Mouse (Mus musculus): ENCODE results near the gene Lap3.
A peak's percentile ranks its signal among the peaks of the same experiment; 100 is the strongest.

Gene Lap3

DNA sequence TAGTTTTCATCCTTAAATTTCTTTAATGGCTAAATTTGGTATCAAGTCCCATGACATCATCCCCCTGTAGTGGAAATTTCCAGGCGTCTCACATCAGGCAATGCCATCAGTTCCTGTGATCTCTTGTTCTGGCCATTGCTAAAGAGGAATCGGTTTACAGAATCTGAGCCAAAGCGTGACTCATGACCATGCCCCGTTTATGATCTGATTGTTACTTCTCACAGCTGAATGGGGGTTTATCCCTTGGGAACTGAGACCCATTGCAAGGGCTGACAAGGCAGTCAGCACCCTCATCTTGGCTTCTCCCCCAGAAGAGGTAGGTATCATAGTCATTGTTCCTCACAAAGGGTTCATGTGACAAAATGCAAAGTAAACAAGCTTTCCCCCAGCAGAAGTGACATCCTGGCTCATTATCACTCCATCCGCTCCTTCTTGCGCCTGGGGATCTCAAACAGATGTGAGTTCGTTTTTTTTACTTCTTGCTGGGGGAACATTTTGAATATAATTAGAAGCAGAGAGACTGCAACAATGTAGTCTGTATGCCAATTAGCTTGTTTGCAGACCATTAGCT, 20.2 kb upstream of the Lap3 start:
- Histone ChIP-seq H3K4me3 (replicated peaks; ENCODE audit: low read length) (no peak overlapping the region), H3K4me1 (replicated peaks; ENCODE audit: low read depth, low read length) (no peaks in the 10 kb centered on the region), H3K27me3 (ENCODE audit: insufficient read depth, low read length) (peaks cover 12% of the 10 kb centered on the region), H3K36me3 (ENCODE audit: insufficient read depth, low read length) (no peaks in the 10 kb centered on the region), H3K9me3 (ENCODE audit: low read length) (no peaks in the 10 kb centered on the region)
- TF ChIP-seq POU5F1 (IDR thresholded peaks at IDR 0.05; ENCODE audit: borderline replicate concordance, low read length) (no peak), CTCF (conservative IDR thresholded peaks at IDR 0.05; ENCODE audit: low read length) (no peak), NANOG (IDR thresholded peaks at IDR 0.05; ENCODE audit: borderline replicate concordance, low read length) (no peak)

DNA sequence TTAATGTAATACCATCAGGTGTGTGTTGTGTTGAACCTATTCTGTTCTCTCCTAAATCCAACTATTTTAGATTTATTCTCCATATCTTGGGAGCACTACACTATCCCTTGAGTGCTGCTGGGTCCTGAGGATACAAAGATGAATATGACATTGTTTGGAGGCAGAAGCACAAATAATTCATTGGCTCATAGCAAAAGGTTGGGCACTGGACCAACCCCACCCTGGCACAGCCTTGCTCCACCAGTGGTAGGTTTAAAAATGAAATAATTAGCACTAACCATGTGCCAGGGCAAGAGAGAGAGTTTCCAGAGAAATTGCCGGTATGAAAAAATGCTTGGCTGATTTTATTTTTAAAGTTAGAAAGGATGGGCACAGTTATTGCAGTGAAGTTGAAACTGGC, 19.7 kb upstream of the Lap3 start:
- Histone ChIP-seq H3K4me3 (replicated peaks; ENCODE audit: low read length) (no peak overlapping the region), H3K36me3 (ENCODE audit: insufficient read depth, low read length) (no peaks in the 10 kb centered on the region), H3K27me3 (ENCODE audit: insufficient read depth, low read length) (peaks cover 12% of the 10 kb centered on the region), H3K4me1 (replicated peaks; ENCODE audit: low read depth, low read length) (no peaks in the 10 kb centered on the region), H3K9me3 (ENCODE audit: low read length) (no peaks in the 10 kb centered on the region)
- TF ChIP-seq POU5F1 (IDR thresholded peaks at IDR 0.05; ENCODE audit: borderline replicate concordance, low read length) (no peak), NANOG (IDR thresholded peaks at IDR 0.05; ENCODE audit: borderline replicate concordance, low read length) (no peak), CTCF (conservative IDR thresholded peaks at IDR 0.05; ENCODE audit: low read length) (no peak)

DNA sequence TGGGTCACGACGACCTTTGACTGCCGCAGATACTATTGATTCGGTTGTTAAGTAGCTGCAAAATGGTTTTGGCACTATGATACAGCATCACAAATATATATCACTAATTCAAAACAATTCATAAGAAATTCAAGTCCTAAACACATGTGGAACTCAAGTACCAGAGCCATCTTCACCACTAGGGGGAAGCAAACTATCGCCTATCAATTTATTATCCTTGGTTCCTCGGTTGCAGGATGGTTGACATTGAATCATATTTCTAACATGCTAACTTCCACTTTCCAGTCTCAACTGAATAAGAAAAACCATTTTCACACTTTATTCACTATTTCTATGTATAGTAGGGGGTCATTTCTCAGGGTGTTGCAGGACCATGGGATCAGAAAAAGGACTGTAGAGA, 19.0 kb upstream of the Lap3 start:
- no peak overlapping the region for H3K4me3 ChIP-seq (replicated peaks; ENCODE audit: low read length)
- H3K27me3 ChIP-seq (ENCODE audit: insufficient read depth, low read length) = peaks cover 12% of the 10 kb centered on the region
- H3K4me1 ChIP-seq (replicated peaks; ENCODE audit: low read depth, low read length) = no peaks in the 10 kb centered on the region
- H3K9me3 ChIP-seq (ENCODE audit: low read length) = no peaks in the 10 kb centered on the region
- no peaks in the 10 kb centered on the region for H3K36me3 ChIP-seq (ENCODE audit: insufficient read depth, low read length)
- TF ChIP-seq CTCF (conservative IDR thresholded peaks at IDR 0.05; ENCODE audit: low read length) (peak; percentile 71), POU5F1 (IDR thresholded peaks at IDR 0.05; ENCODE audit: borderline replicate concordance, low read length) (no peak)

DNA sequence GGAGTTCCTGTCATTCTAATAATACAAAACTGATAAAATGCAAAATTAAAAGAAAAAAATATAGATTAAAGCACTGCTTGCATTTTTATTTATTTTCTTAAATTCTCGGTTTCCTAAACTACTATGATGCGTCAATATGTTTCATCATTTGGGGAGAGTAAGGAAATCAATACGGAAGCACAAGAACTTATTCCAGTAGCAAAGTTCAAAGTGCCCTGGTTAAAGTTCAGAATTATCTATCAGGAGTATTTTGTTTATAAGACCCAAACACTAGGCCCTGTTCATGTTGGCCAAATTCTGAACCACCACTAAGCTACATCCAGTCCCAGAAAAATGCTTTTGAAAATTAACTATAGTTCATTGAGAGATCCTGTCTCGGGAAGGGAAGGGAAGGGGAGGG, 18.4 kb upstream of the Lap3 start:
- Histone ChIP-seq H3K4me3 (replicated peaks; ENCODE audit: low read length) (no peak overlapping the region), H3K36me3 (ENCODE audit: insufficient read depth, low read length) (no peaks in the 10 kb centered on the region), H3K4me1 (replicated peaks; ENCODE audit: low read depth, low read length) (no peaks in the 10 kb centered on the region), H3K27me3 (ENCODE audit: insufficient read depth, low read length) (peaks cover 12% of the 10 kb centered on the region), H3K9me3 (ENCODE audit: low read length) (no peaks in the 10 kb centered on the region)
- TF ChIP-seq POU5F1 (IDR thresholded peaks at IDR 0.05; ENCODE audit: borderline replicate concordance, low read length) = no peak
- no peak for TF ChIP-seq NANOG (IDR thresholded peaks at IDR 0.05; ENCODE audit: borderline replicate concordance, low read length)
- no peak for TF ChIP-seq CTCF (conservative IDR thresholded peaks at IDR 0.05; ENCODE audit: low read length)

DNA sequence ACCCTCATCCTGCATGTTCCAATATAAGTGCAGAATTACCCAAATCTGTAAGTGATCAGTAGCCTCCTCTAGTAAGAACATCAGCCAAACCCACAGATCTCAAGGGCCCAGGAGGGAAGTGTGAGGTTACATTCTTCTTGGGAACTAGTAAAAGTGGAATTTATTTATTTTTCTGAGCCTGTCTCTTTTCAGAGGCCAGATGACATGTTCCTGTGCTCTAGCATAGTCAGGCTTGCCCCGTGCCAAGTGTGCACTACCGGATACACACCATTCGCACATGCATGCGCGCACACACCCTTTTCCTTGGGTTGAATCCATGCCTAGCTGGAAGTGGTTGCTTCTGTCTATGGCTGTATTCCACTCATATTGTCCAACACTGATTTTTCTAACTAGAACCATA, 17.4 kb upstream of the Lap3 start:
- no peak for TF ChIP-seq NANOG (IDR thresholded peaks at IDR 0.05; ENCODE audit: borderline replicate concordance, low read length)
- TF ChIP-seq CTCF (conservative IDR thresholded peaks at IDR 0.05; ENCODE audit: low read length) = no peak
- TF ChIP-seq POU5F1 (IDR thresholded peaks at IDR 0.05; ENCODE audit: borderline replicate concordance, low read length) = no peak
- Histone ChIP-seq H3K4me1 (replicated peaks; ENCODE audit: low read depth, low read length) (no peaks in the 10 kb centered on the region), H3K36me3 (ENCODE audit: insufficient read depth, low read length) (no peaks in the 10 kb centered on the region), H3K27me3 (ENCODE audit: insufficient read depth, low read length) (peaks cover 12% of the 10 kb centered on the region), H3K4me3 (replicated peaks; ENCODE audit: low read length) (no peak overlapping the region), H3K9me3 (ENCODE audit: low read length) (no peaks in the 10 kb centered on the region)

DNA sequence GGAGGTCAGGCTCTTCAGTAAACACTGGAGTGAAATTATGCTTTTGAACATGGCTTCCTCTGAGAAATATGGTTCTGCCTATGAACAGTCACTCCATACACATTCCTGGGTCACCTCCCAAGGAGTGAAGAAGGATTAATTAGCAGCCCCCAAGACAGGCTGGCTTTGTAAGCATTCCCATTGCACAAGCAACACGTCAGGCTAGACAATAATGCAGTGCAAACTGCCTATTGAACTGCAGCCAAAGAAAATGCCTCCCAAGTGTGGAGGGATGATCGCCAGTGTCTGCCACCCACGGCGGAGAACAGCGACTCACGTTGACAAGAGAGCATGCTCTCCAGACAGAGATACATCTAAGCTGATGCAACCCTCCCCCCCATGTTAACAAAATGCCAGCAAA, 16.9 kb upstream of the Lap3 start:
- H3K36me3 ChIP-seq (ENCODE audit: insufficient read depth, low read length) = no peaks in the 10 kb centered on the region
- no peaks in the 10 kb centered on the region for H3K9me3 ChIP-seq (ENCODE audit: low read length)
- H3K4me1 ChIP-seq (replicated peaks; ENCODE audit: low read depth, low read length) = no peaks in the 10 kb centered on the region
- no peak overlapping the region for H3K4me3 ChIP-seq (replicated peaks; ENCODE audit: low read length)
- H3K27me3 ChIP-seq (ENCODE audit: insufficient read depth, low read length) = peaks cover 10% of the 10 kb centered on the region
- TF ChIP-seq CTCF (conservative IDR thresholded peaks at IDR 0.05; ENCODE audit: low read length) (no peak), NANOG (IDR thresholded peaks at IDR 0.05; ENCODE audit: borderline replicate concordance, low read length) (no peak), POU5F1 (IDR thresholded peaks at IDR 0.05; ENCODE audit: borderline replicate concordance, low read length) (no peak)

DNA sequence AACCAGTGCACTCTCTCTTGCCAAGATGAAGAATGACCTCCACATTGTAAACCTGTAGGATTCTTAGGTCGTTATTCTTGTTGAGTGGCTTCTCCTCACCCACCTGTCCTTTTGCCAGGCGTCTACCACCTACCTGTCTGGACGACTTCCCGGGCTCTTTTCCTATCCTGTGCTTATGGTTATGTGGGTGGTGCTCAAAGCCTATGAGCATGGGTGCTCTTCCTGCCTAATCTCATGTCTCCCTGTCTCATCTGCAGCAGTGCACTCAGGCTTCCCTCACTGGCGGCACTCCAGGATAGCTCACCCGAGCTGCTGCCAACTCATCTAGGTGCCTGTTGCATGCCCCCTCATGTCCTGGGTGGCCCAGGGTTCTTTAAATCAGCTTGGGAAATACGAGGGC, 15.6 kb upstream of the Lap3 start:
- no peaks in the 10 kb centered on the region for H3K9me3 ChIP-seq (ENCODE audit: low read length)
- TF ChIP-seq CTCF (conservative IDR thresholded peaks at IDR 0.05; ENCODE audit: low read length) (no peak), POU5F1 (IDR thresholded peaks at IDR 0.05; ENCODE audit: borderline replicate concordance, low read length) (no peak), NANOG (IDR thresholded peaks at IDR 0.05; ENCODE audit: borderline replicate concordance, low read length) (no peak)
- H3K4me1 ChIP-seq (replicated peaks; ENCODE audit: low read depth, low read length) = no peaks in the 10 kb centered on the region
- H3K4me3 ChIP-seq (replicated peaks; ENCODE audit: low read length) = no peak overlapping the region
- no peaks in the 10 kb centered on the region for H3K36me3 ChIP-seq (ENCODE audit: insufficient read depth, low read length)
- peaks cover 7% of the 10 kb centered on the region; the same call in 1 of the 2 replicates for H3K27me3 ChIP-seq (ENCODE audit: insufficient read depth, low read length)

DNA sequence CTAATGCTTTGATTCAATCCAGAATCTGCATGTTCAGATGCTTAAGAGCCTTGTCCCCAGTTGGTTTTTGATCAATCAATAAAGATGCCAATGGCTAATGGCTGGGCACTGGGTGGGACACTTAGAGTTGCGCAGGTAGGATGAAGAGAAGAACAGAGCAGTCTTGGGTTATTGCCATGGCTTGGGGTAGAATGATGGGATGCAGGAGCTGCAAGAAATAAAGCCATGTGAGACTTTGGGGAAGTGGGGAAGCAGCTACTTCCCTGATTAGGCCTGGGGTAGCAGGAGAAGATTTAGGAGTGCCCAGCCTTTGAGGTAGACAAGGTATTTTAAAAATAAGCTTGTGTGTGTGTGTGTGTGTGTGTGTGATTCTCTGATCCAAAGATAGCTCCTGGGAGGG, 13.1 kb upstream of the Lap3 start:
- TF ChIP-seq CTCF (conservative IDR thresholded peaks at IDR 0.05; ENCODE audit: low read length) (no peak), NANOG (IDR thresholded peaks at IDR 0.05; ENCODE audit: borderline replicate concordance, low read length) (no peak), POU5F1 (IDR thresholded peaks at IDR 0.05; ENCODE audit: borderline replicate concordance, low read length) (no peak)
- Histone ChIP-seq H3K36me3 (ENCODE audit: insufficient read depth, low read length) (no peaks in the 10 kb centered on the region), H3K9me3 (ENCODE audit: low read length) (no peaks in the 10 kb centered on the region), H3K4me3 (replicated peaks; ENCODE audit: low read length) (no peak overlapping the region), H3K27me3 (ENCODE audit: insufficient read depth, low read length) (0 out of 2 replicates have a peak, but pooled peaks cover 8% of the 10 kb centered on the region), H3K4me1 (replicated peaks; ENCODE audit: low read depth, low read length) (no peaks in the 10 kb centered on the region)

DNA sequence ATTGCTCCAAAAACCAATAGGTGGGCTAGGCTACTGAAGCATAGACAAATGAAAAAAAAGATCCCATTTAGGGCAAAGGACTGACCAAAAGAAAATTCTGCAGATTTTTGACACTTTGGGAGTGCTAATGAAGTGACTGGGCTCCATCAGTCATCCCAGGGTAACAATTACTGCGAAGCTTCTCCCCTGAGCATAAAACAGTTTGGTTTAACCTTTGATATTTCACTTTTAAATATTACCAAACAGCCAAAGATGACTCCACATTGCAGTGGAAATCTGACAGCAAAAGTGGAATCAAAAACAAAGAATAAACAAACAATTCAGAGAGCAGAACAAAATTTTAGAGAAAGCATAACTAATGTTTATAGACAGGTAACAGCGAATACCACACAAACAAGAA, 12.0 kb upstream of the Lap3 start:
- H3K4me3 ChIP-seq (replicated peaks; ENCODE audit: low read length) = no peak overlapping the region
- H3K27me3 ChIP-seq (ENCODE audit: insufficient read depth, low read length) = 0 out of 2 replicates have a peak, but pooled peaks cover 10% of the 10 kb centered on the region
- H3K36me3 ChIP-seq (ENCODE audit: insufficient read depth, low read length) = no peaks in the 10 kb centered on the region
- no peaks in the 10 kb centered on the region for H3K9me3 ChIP-seq (ENCODE audit: low read length)
- TF ChIP-seq CTCF (conservative IDR thresholded peaks at IDR 0.05; ENCODE audit: low read length) (no peak), POU5F1 (IDR thresholded peaks at IDR 0.05; ENCODE audit: borderline replicate concordance, low read length) (no peak), NANOG (IDR thresholded peaks at IDR 0.05; ENCODE audit: borderline replicate concordance, low read length) (no peak)
- H3K4me1 ChIP-seq (replicated peaks; ENCODE audit: low read depth, low read length) = no peaks in the 10 kb centered on the region

All from E14TG2a.4 (cell line).